Mouse (Mus musculus) T-helper 17 cell (primary cell): ENCODE data around the gene 4931409K22Rik.

ENCODE experiments used
- in situ Hi-C, 2 experiments: fragments of 300-600 bp; cut with MboI, MseI; formaldehyde crosslinking; loops; 1 replicate in 1 of 2; 2 replicates in 1 of 2; pipeline ENCODE4 v1.15.1; 2025; ENCODE audit warnings: high pct_unique_total_duplicates in 2 of 2

Gene 4931409K22Rik

DNA sequence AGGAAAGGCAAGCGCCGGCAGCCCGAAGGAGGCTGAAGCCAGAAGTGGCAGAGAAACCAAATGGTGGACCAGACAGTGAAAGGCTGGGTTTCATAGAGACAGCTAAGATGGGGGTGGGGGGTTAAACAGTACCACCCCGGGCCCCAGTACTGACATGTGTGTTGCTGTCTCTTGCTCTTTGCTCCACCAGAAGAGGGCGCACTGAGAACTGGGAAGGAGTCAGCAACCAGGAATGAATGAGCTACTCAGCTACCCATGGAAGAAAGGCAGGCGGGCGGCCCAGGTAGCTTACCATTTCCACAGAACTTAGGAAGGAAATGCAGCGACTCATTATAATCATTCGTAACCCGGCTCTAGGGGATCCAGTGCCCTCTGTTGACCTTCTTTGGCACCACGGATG is 46.0 kb downstream of the 4931409K22Rik start:
- in situ Hi-C loops = no loop called here

DNA sequence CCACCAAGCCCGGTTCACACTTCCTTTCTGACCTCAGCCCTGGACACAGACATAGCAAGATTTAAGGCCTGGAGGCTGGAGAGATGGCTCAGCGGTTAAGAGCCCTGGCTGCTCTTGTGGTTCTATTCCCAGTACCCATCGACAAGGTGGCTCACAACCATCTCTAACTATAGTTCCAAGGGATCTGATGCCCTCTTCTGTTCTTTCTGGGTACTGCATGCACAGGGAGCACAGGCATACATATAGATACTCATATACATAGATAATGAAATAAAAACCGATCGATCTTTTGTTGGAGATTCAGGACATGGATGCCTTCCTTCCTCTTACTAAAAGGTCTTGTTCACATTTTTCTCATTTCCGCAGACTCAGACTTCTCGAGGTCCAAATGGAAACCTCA is 48.2 kb downstream of the 4931409K22Rik start:
- in situ Hi-C loops = no loop called here

DNA sequence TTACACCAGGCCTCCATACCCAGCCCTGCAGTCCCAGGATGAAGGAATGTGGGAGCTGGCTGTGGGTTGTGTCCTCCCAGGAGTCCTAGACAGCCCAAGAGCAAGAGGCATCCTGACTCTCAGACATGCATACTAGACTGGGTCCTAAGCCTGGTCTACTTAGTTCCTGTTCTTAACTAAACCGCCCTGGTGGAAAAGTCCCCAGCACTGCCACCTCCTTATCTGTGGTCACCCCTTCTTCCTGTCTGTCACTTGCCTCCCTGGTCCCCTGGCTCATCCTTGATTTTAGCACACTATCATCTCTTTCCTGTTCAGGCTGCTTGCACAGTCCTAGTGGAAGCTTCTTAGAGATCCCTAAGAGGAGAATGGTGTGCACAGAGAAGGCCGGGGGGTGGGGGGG is 51.1 kb downstream of the 4931409K22Rik start:
- in situ Hi-C loops = no loop called here

DNA sequence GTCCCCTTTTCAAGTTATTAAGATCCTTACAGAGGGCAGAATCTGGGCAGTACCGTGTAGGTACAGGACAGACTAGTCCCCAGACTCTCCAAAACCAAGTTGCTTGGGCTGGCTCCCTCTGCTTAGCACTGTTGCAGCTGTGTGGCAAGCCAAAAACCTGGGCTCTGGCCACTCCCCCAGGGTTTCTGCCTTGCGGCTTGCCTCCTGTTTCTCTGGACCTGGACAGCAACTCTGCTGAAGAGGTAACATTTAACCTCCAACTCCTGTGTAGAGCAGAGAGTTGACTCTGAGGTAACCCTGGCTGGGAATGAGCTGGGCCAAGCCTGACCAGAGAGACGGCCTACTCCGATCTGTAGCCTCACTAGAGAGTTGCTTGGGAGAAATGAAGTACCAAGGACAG is 53.8 kb downstream of the 4931409K22Rik start:
- in situ Hi-C loops = no loop called here

DNA sequence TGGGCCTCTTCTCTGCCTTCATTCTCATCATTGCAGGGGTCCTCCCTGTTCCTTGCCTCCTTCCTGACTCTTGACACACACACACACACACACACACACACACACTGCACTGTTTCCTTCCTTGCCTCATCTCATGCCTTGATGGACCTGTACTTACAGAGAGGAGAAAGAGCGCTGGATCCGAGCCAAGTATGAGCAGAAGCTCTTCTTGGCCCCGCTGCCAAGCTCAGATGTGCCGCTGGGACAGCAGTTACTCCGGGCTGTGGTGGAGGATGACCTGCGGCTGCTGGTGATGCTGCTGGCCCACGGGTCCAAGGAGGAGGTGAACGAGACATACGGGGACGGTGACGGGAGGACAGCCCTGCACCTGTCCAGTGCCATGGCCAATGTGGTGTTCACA is 55.8 kb downstream of the 4931409K22Rik start:
- in situ Hi-C loops = no loop called here

DNA sequence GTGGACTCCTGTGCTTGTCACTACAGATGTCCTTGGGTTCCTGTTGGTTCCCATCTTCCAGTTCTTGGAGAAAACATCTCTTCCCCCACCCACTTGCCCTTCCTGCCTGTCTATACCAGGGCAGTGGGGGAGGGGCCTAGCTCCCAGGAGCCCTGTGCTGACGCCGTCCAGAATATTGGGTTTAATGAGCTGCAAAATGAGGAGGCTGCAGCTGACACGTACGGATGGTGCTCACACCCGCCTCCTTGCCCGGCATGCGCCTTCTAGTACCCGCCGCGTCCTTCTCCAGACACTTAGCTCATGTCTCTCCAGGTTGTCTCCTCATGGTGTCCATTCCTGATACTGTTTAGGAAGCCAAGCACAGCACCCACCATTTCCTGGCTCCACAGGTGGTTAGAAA is 57.5 kb downstream of the 4931409K22Rik start:
- in situ Hi-C loops = no loop called here

DNA sequence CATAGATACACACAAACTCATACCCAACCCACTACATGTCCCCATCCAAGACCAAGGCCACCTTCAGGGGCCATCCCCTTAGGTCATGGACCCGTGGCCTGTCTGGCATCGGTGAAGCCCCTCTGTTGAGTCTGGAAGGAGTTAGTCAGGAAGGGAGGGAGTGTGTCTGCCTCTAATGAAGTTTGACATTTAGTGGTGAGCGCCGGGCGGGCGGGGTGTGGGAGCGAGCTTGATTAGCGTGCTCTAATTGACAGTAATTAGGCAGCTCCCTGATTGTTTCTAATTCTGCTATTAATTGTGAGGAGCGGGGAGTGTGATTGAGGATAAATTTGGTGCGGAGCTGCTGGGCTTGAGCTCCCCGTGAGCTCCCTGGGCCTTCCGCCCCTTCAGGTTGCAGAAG is 59.1 kb downstream of the 4931409K22Rik start:
- in situ Hi-C loops = no loop called here

DNA sequence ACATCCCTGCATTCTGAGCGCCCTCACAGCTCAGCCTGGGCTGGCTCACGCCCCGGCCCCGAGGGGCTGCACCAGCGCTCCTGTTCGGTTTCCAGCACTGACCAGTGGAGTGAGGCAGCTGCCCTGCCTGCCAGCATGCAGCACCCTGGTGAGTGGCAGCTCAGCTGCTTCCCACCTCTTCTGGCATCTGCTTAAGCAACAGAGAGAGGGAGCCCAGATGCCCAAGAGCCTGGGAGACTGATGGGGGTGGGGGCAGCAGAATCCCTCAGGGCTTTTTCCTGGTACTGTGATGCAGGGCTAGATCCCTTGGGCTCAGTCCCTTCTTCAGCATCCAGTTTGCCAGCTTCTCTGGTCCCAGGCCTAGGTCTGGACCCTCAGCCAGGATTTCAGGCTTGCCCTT is 59.9 kb downstream of the 4931409K22Rik start:
- in situ Hi-C loops = no loop called here

DNA sequence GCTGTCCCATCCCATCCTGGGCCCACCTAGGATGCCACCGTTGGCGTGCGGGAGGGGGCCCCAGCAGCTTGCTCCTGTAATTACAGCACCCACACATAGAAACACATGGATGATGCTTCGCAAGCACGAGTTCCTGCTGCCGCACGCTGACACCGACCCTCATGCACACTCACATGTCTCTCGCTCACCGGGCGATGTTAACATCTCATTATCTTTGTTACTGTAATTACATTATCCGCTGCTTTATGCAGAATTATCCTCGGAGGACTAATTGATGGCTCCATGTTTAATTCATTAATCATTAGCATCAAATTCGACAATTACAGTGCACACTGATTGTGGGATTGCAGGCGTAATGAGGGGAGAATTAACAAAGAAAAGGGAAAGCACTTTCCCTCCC is 61.6 kb downstream of the 4931409K22Rik start:
- in situ Hi-C loops = no loop called here
